Mouse (Mus musculus) left cerebral cortex, postnatal 14 days (tissue): Measurements from ENCODE around the gene Egr2. TPM values are rescaled to one million over a fixed set of nuclear protein-coding genes. Genes with fewer than 3 reads are reported as not detected.
A peak's percentile ranks its signal among the peaks of the same experiment; 100 is the strongest.

Experiments
- DNase-seq, 2 experiments: peaks; one replicate each; pipeline ENCODE4 v3.0.0; 2021 to 2022; ENCODE audit warnings: low spot score in 2 of 2, mixed read lengths in 1 of 2
- intact Hi-C: fragments of 180-260 bp; cut with DNase I; formaldehyde crosslinking; loops from one replicate; pipeline ENCODE4 v1.15.1; 2025
- long read RNA-seq, 2 experiments: library from polyadenylated mRNA; stranded (forward); transcript quantifications; one replicate each; pipeline ENCODE4 v2.0.0; 2021
- total RNA-seq, 2 experiments: library from RNA; stranded (reverse); gene quantifications; 2 replicates each; pipeline ENCODE4 v1.2.3; 2021

Egr2 gene
- 10 to 100 TPM in 1 of 2 experiments, 1 to 10 TPM in 1; 7.1 to 10.5 TPM for total RNA-seq
- long read RNA-seq, experiment 1, partial matches to known transcripts: 0 of 5 reads
- long read RNA-seq, experiment 1, other reads (novel, unspliced or antisense): 2 of 5 reads
- long read RNA-seq, experiment 2, transcript Egr2-201 (2 exons, 2,965 nt): major isoform, 7 of 8 reads
- long read RNA-seq, experiment 2, partial matches to known transcripts: 1 of 8 reads
- long read RNA-seq, experiment 2, other reads (novel, unspliced or antisense): 0 of 8 reads

DNA sequence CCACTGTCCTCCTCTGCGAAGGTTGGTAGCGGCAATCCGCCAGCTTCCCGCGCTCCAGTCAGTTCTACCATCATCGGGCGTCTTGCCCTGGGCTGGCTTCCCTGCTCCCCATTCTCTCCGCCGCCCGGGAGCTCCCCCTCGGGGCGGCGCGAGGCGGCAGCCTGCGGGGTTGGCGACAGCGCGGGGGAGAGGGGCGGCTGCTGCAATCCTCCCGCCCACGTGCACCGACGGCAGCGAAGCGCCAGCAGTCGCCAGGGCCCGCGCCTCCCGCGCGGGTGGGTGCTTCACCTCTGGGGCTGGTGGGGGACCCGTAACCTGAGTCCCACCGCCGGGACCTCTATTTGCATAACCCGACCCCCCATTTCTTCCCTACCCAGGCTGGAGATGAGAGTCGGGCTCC lies at the start of gene Egr2:
Gene Egr2 (plus strand): TSS at position 220 of the 400 bp plus-strand sequence.
- intact Hi-C loops: loop anchor here (5.0 to 10.0 kb wide), 2 partner anchors 218 to 470 kb away; no protein-coding TSS in a partner anchor
- DNase-seq: peak in 1 of 2 experiments; percentile 14

DNA sequence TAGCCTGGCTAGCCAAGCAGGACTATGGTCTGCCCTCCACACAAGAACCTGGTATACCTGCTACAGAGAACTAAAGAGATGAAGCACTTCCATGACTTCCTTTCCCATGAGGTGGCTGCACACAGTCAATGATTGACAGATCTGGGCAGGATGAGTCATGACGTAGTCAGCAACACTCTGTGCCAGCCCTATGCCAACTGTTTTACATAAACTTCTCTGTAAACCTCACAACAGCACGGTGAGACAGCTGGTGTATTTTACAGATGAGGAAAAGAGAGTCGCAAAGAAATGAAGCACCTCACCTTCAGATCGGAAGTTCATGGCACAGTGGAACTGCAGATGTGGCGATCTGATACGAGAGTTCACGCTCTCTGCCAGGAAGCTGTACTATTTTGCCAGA lies 47.8 kb upstream of the Egr2 start:
- DNase-seq: peak; percentile 21 to 36
- intact Hi-C loops: no loop called here

DNA sequence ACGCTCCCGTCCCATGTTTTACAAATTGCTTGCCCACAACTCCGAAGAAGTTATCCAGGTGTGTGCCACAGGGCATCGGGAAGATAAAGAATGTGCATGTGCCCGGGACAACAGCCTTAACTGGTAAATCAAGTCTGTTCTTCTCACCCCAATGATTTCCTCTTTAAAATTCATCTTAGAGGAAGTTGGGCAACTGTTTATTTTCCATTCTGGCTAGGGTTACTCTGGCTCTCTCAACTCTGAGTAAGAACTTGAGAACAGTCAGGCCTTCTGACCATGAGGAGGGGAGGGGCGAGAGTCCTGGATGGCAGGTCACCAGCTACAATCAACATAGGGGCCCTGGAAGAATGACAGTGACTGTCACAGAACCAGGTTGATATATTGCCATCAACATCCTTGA lies 45.4 kb upstream of the Egr2 start:
- no peak for DNase-seq
- intact Hi-C loops: no loop called here

DNA sequence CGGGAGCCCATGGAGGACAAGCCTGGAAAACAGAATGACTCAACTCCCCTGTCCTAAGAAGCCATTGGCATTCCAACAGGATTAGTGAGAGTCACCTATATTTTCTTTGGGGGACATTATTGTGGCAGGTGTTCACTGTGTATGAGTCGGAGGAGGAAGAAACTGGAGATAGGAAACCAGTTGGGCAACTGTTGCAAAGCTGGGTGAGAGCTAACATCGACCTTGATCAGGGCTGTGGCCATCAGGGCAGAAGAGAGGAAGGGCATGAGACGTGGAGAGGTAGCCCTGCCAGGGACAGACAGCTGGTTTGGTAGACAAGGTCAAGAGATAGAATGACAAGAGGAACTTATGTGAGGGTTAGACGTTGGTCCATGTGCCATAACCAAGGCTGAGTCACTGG lies 44.6 kb upstream of the Egr2 start:
- DNase-seq: no peak
- intact Hi-C loops: no loop called here

DNA sequence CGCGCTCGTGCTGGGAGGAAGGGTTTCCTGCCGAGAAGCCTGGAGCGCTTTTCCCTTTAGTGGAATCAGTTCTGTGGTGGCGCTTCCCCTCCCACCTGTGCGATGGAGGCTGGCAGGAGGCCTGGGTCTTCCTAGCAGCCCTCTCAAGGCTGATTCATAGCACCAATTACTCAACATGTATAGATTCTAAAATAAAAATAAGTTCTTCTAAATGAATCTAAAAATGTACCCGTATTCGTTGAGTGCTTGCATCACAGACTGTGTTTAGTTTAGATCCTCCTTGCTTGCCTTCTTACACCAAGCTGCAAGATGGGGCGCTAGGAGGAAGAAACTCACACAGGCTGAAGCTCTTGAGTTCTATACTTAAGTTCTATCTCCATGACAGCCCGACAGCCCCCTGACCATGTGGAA lies 43.1 kb upstream of the Egr2 start:
- intact Hi-C loops: no loop called here
- peak; percentile 69 to 79 for DNase-seq

DNA sequence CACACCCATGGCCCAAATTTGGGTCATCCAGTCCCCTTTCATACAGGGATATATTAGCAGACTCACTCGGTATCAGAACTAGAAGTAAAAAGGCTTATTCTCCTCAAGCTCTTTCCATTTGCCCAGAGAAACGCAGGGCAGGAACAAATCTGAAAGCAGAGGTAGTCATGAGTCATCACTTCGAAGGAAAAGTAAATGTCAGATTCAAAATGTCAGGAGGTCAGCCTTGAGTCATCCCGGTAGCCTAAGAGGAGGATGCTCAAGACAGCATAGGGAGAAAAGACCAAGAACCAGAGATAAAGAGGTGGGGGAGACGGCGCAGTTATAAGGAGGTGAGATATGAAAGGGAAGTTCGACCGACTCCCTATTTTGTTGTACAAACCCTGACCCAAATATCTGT lies 41.7 kb upstream of the Egr2 start:
- intact Hi-C loops: no loop called here

DNA sequence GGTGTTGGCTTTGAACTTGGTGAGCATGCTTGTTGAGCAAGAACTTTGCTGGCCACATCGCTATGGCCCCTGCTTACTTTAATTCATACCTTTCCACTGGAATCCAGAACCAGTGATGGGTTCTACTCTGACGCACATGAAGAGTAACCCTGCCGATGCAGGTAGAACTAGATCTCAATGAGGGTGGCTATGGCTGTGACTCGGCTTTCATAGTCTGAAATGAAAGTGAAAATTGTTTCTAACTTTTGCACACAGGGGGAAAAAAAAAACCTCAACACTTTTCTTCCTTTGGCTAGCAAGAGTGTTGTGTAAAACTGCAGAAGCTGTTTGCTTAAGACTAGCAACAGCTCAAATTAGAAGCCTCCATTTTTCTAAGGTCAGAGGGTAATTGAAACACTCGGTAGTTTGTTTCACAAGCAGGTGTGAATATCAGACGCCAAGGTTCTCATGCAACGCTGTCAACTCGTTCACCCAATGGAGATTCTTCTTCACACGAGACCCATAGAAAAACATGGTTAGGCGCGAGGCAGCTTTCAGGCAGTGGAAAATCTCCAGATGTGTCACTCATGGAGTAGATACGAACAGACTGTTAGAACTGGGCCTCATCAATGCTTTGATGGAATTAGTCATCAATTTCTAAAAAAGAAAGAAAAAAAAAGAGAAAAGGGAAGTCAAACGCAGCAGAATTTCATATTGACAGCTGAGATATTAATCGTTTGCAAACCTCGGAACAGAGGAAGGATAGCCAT lies 38.0 kb upstream of the Egr2 start:
- DNase-seq: no peak
- intact Hi-C loops: no loop called here

More for the DNA sequence above, 41.7 kb upstream of the Egr2 start:
- no peak for DNase-seq

DNA sequence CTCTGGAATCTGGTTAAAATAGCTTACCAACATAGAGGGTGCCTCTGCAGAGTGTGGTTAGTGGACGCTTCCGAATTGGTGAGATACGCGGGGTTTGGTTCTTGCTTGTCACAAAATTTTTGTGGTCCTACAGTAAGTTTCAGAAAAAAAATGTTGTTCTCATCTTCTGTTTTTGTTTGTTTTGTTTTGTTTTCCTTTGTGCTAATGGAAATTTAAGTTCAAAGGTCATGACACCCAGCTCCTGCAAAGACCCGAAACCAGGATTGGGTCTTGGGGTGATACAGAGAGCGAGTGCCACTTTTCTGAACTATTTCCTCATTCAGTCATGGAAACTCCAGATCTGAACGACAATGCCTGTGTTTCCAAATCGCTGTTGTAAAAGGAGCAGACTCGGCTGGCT lies 37.3 kb upstream of the Egr2 start:
- intact Hi-C loops: no loop called here
- no peak for DNase-seq

DNA sequence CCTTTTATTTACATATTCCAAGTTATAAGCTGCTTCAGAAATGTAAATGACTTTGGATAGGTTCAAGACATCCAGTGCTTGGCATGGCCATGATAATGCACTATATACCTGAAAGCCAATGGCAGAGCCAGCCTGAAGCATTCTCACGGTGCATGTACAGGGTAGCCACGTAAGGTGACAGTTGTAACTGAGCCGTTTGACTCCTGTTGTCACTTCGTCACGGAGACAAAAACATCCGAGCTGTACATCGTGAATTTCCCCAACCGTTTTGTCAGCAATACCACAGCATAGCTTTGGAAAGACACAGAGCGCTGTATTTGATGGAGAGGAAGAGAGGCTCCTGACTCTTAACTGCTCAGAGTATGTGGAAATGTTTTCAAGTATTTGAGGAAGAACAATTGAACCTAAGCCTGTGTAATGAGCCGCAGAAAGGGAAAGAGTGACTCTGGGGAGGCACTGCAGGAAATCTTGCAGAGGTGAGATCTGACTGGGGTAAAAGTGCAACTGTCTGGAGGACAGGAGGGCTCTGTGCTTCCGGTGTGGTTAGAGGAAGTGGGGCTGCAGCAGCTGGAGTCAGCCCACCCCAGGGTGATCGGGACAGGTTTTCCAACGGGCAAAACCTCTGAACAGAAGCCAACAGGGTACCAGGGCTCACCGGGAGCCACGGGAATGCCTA lies 31.8 kb upstream of the Egr2 start:
- DNase-seq: no peak
- intact Hi-C loops: no loop called here

DNA sequence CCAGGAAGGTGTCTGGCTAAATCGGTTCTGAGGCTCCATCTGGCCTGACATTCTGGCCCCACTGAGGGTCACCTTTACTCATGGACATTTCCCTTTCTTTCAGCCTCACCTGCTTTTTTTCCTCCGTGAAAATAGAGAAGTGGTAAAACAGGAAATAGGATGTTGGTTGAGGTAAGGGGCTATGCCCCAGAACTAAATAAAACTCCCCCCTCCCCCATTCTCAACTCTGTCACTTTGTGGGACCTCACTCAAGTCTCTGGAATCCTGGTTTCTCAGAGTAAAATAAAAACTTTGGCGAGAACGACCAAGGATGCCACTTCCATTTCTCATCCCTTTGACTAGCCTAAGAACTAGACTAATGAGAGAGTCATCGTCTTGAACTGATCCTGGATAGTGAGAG lies 31.2 kb upstream of the Egr2 start:
- intact Hi-C loops: no loop called here
- no peak for DNase-seq

DNA sequence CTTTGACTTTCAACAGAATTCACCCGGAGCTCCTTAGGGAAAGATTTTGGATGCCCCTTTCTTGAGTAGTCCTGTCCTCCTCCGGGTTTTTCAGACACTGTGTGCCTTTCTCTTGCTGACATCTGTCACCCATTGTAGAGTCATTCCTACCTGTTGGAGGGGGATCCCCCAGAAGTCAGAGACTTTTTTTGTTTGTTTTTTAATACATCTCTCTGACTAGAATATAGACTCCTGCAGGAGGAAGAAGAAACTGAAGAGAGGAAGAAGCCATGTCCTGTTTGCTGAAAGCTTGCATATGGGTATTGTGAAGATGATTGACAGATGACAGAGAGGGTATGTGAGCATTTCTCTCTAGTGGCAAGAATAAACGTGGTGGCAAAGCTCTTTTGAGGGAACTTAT lies 30.0 kb upstream of the Egr2 start:
- intact Hi-C loops: no loop called here
- DNase-seq: no peak

DNA sequence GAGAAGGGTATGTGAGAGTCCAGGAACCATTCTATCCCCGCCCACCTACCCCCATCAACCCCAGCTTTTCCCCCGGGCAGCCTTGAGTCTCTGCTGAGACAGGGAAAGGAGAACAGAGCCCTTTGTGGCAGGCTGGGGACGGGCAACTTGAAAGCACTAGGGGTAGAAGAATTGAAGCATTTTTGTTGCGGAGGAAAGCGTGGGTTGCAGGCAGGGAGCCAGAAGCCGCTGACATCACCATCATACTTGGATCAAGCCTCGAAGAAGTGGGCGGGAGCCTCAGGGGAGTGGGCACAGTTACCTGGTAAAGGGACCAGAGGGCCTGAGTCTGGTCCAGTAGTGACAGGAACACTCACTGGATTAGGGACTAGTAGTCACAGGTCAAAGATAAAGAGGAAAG lies 23.1 kb upstream of the Egr2 start:
- intact Hi-C loops: no loop called here
- peak; percentile 34 to 43 for DNase-seq

DNA sequence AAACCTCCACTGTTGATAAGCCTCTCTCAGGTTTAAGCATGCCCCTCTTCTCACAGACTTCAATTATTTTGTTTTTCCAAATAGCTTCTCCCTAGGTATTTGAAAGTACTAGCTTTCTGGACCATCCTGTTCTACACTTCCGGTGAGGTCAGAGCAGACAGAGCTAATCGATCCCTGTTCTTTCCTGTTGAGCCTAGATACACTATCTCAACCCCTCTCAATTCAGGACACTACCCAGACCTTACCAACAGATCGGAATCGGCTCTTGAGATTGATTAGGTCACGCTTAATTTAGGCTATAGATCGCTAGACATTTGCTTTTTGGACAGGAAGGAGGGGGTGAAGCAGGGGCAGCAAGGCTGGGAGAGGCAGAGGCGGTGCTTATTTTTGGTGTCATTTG lies 22.4 kb upstream of the Egr2 start:
- DNase-seq: no peak

DNA sequence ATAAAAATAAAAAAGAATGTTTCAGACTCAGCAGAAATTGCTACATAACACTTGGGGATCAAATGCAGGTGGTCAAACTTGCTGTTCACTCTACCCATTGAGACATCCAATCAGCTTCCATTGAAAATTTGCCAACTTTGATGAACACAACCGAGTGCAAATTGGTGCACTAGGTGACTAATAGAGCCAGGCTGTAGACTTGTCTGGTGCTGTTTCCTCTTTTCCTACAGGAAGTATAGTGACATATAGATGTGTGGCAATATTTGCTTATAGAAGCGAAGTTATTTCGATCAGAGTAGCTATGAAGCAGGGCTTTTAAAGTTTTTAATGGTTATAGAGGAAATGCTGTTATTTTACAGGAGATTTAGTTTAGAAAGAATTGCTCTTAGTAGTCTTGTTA lies 16.5 kb upstream of the Egr2 start:
- intact Hi-C loops: no loop called here
- no peak for DNase-seq

More for the DNA sequence above, 22.4 kb upstream of the Egr2 start:
- intact Hi-C loops: no loop called here

DNA sequence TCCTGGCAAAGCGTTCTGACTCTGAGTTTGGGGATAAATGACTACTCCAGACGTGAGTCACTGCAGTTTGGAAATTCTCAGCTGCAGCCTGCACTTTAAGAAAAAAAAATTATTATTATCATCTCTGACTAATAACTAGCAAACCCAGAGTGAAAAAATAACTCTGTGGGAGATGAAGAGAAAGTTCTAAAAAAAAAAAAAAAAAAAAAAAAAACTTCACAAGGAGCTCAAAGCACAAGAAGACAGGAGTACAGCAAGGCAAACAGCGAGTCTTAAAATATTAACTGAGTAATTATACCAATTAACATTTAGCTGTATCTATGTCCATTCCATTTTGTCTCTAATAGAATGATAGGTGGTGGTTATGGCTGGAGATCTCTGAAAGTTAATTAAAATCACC lies 11.1 kb upstream of the Egr2 start:
- intact Hi-C loops: no loop called here
- no peak for DNase-seq

DNA sequence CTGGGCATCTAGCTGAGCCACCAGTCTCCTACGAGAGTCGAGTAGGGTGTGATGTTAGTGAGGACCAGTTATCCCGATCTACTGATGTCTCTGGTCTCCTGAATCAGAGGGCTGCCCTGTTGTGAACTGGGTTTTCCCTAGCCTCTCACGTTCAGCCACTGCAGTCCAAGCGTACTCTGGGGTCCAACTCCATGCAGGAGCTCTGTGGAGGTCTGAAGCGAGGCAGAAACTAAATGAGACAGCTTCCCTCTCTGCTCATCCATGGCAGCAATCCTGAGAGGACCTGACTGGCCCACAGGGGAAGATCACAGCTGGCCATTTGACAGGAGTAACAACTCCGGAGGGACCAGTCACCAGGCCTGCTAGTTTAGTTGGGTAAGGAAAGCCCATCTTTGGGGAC lies 10.6 kb upstream of the Egr2 start:
- no peak for DNase-seq
- intact Hi-C loops: no loop called here

DNA sequence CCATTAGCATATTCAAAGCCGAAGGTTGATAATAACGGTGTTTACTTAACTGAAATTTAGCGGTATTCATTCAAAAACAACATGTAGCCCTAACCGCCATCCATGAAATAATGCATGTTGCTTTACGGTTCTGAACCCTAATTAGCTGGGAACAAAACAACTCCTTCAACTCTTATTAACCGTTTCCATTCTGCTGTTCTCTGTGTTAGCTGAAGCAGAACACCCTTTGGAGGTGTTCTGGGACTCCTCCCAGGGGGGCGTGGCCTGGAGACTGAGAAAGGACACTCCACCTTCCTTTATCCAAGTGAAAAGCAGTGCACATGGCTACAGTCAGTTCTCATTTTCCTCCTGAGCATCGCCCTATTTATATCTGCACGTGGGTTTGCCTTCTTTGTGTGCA lies 8.8 kb upstream of the Egr2 start:
- intact Hi-C loops: no loop called here
- DNase-seq: no peak

DNA sequence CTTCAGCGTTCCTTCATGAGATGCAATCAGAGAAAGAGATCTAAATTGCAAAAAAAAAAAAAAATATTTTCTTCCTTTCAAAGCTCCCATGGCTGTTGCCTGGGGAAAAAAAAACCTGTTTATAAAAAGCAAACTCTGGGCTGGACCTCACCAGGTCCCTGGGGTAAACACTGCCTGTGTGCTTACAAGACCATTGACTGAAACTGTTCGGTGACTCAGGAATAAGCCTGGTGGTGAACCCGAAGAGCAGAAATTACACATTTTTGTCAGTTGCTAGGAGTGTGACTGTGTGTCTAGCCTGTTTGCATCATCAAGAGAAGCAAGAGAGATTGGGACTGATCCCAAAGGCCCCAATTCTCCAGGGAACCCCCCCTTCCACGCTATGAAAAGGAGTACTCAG lies 5.5 kb upstream of the Egr2 start:
- intact Hi-C loops: loop anchor here (10.0 kb wide), 1 partner anchor 475 kb away; no protein-coding TSS in a partner anchor
- no peak for DNase-seq

DNA sequence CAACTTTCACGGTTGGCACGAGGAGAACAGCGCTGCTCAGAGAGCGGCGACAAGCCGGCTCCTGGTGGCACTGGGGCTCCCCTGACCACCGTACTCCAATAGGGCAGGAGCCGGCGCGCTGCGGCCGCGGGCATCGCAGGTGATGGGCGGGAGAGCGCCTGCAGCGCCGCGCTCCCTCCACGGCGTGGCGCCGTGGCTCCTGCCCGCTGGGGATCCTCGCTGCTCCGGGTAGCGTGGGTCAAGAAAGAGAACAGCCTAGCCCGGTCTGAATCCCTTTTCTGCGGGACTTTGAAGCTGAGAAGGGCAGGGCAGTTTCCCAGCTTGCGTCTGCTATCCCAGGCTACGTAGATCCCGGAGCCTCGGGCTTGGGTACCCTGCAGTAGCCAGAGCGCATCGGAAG lies 697 bp downstream of the Egr2 start:
- intact Hi-C loops: loop anchor here (2.0 to 10.0 kb wide), 5 partner anchors 185 to 469 kb away; no protein-coding TSS in a partner anchor
- DNase-seq: peak in 1 of 2 experiments; percentile 66

DNA sequence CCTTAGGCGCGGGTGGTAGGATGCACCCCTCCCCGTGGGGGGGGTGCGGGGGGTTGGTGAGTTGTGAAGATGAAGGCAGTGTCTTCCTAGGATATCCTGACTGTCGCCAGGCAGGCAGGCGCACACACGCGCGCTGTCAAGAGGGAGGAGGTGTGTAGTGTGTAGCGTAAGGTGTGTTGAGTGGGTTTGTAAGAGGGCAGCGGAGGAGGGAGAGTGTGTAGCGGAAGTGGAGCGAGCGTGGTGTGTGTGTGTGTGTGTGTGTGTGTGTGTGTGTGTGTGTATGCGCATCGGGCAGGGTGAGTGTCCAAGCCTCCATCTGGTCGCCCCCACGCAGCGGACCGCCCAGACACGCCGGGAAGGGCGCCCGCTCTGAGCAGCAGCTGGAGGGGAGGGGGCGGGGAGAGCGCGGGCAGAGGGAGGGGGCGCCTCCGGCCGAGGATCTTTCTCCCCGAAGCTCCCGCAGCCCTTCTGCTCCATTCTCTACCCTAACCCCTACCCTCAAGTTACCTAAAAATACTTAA lies 1.4 kb downstream of the Egr2 start:
- peak; percentile 57 to 63 for DNase-seq
- intact Hi-C loops: loop anchor here (2.0 to 10.0 kb wide), 5 partner anchors 184 to 468 kb away; no protein-coding TSS in a partner anchor
